Comparison of ENCODE assay signal across 9 mouse cellular contexts in genomic region chr4:63409317-63409907, GRCm38 (mm10). TPM values are rescaled to one million over a fixed set of nuclear protein-coding genes. Genes with fewer than 3 reads are reported as not detected.
DNase-seq lines count a peak whose midpoint lies in the region; ATAC-seq and TF ChIP-seq lines count a peak whose summit lies in the region.
"Had no signal": no experiment of that assay in that cellular context is flagged by ENCODE, and none has a peak within 500 bp of the region (broad histone marks: within the 10 kb centered on the region; RNA-seq: fewer than 3 reads in every experiment).

No protein-coding gene starts in this region.

- H3K9me3 ChIP-seq in embryonic facial prominence, embryonic 14.5 days (ENCODE audit: control insufficient read depth, low read length): no peaks in the 10 kb centered on the region
- no peaks in the 10 kb centered on the region for H3K9me3 ChIP-seq in hindbrain, embryonic 11.5 days (ENCODE audit: control insufficient read depth, low read length)

- no peak overlapping the region for H3K9ac ChIP-seq in liver, adult 2 months (ENCODE audit: low read depth, low read length)
- peak overlapping the region; percentile 54 for H3K9ac ChIP-seq in embryonic facial prominence, embryonic 14.5 days (ENCODE audit: low read depth, low read length)
- peak overlapping the region; percentile 58; the same call in 1 of the 2 replicates for H3K9ac ChIP-seq in hindbrain, embryonic 11.5 days (ENCODE audit: low read depth, low read length)

- H3K4me1 ChIP-seq in liver, adult 2 months (ENCODE audit: control insufficient read depth, insufficient read depth, low read length): no peaks in the 10 kb centered on the region
- peaks cover 23% of the 10 kb centered on the region for H3K4me1 ChIP-seq in embryonic facial prominence, embryonic 14.5 days (ENCODE audit: control insufficient read depth, insufficient read depth, low read length)
- peaks cover 11% of the 10 kb centered on the region for H3K4me1 ChIP-seq in hindbrain, embryonic 11.5 days (replicated peaks; ENCODE audit: control insufficient read depth, insufficient read depth, low read length)
- 0 out of 2 replicates have a peak, but pooled peaks cover 3% of the 10 kb centered on the region for H3K4me1 ChIP-seq in lung, adult 2 months (ENCODE audit: control insufficient read depth, insufficient read depth, low read length)
- peaks cover 10% of the 10 kb centered on the region; the same call in 1 of the 2 replicates for H3K4me1 ChIP-seq in small intestine, adult 2 months (ENCODE audit: control insufficient read depth, insufficient read depth, insufficient read length, low read length)

- peak overlapping the region; percentile 99 for H3K4me2 ChIP-seq in embryonic facial prominence, embryonic 14.5 days (ENCODE audit: low read depth, low read length)
- H3K4me2 ChIP-seq in hindbrain, embryonic 11.5 days (replicated peaks; ENCODE audit: low read depth, low read length): peak overlapping the region; percentile 91

- no peak for ATAC-seq in embryonic facial prominence, embryonic 14.5 days (ENCODE audit: low read depth)
- no peak for ATAC-seq in hindbrain, embryonic 11.5 days (ENCODE audit: low FRiP score)
- no peak for ATAC-seq in cerebellum, adult (ENCODE audit: insufficient number of reproducible peaks, low FRiP score, low TSS enrichment)

- H3K27ac ChIP-seq in liver, adult 2 months (replicated peaks; ENCODE audit: insufficient read depth, low read depth, low read length): no peak overlapping the region
- peak overlapping the region; percentile 49; the same call in 1 of the 2 replicates for H3K27ac ChIP-seq in embryonic facial prominence, embryonic 14.5 days (replicated peaks; ENCODE audit: low read depth, low read length)
- no peak overlapping the region for H3K27ac ChIP-seq in hindbrain, embryonic 11.5 days (ENCODE audit: low read depth, low read length)
- H3K27ac ChIP-seq in small intestine, adult 2 months (ENCODE audit: insufficient read depth, low read depth, low read length): peak overlapping the region; percentile 20; the same call in 1 of the 2 replicates

- no peak for TF ChIP-seq CTCF in liver, adult 2 months (IDR thresholded peaks at IDR 0.05; ENCODE audit: low read depth, low read length)
- no peak for TF ChIP-seq CTCF in lung, adult 2 months (IDR thresholded peaks at IDR 0.05; ENCODE audit: insufficient read depth, low read length)
- TF ChIP-seq CTCF in small intestine, adult 2 months (IDR thresholded peaks at IDR 0.05; ENCODE audit: extremely low read depth, insufficient read length, insufficient replicate concordance, low read depth, low read length): no peak

- DNase-seq in liver, adult 2 months (ENCODE audit: extremely low read depth, low read depth, low spot score): no peak
- no peak for DNase-seq in liver
- DNase-seq in embryonic facial prominence, embryonic 14.5 days (ENCODE audit: low spot score): peak; percentile 53
- peak; percentile 41 for DNase-seq in hindbrain, embryonic 11.5 days (ENCODE audit: low spot score)
- peak; percentile 43 for DNase-seq in lung, adult 2 months
- DNase-seq in right cerebral cortex, adult 18-20 months: no peak

- no peaks in the 10 kb centered on the region for H3K36me3 ChIP-seq in liver, adult 2 months (ENCODE audit: control insufficient read depth, insufficient read depth, low read length)
- no peaks in the 10 kb centered on the region for H3K36me3 ChIP-seq in embryonic facial prominence, embryonic 14.5 days (ENCODE audit: control insufficient read depth, insufficient read depth, low read length)
- no peaks in the 10 kb centered on the region for H3K36me3 ChIP-seq in hindbrain, embryonic 11.5 days (ENCODE audit: control insufficient read depth, insufficient read depth, low read length)
- no peaks in the 10 kb centered on the region for H3K36me3 ChIP-seq in small intestine, adult 2 months (ENCODE audit: control insufficient read depth, insufficient read depth, low read length)

- no peak for TF ChIP-seq POLR2A in liver, adult 2 months (IDR thresholded peaks at IDR 0.05; ENCODE audit: extremely low read depth, insufficient read depth, low read length)
- TF ChIP-seq POLR2A in lung, adult 2 months (IDR thresholded peaks at IDR 0.05; ENCODE audit: borderline replicate concordance, extremely low read depth, low read depth, low read length): peak; percentile 39; the same call in 1 of the 2 replicates
- no peak for TF ChIP-seq POLR2A in small intestine, adult 2 months (IDR thresholded peaks at IDR 0.05; ENCODE audit: low read depth, low read length)

- peak overlapping the region; percentile 57 for H3K4me3 ChIP-seq in liver, adult 2 months (ENCODE audit: insufficient read depth, low read depth, low read length)
- peak overlapping the region; percentile 57 for H3K4me3 ChIP-seq in embryonic facial prominence, embryonic 14.5 days (ENCODE audit: low read depth, low read length)
- H3K4me3 ChIP-seq in hindbrain, embryonic 11.5 days (ENCODE audit: low read depth, low read length): peak overlapping the region; percentile 66
- peak overlapping the region; percentile 67 for H3K4me3 ChIP-seq in lung, adult 2 months (replicated peaks; ENCODE audit: extremely low read depth, low read depth, low read length)
- H3K4me3 ChIP-seq in small intestine, adult 2 months (ENCODE audit: low read depth, low read length): peak overlapping the region; percentile 82

- no peaks in the 10 kb centered on the region for H3K79me2 ChIP-seq in liver, adult 2 months (ENCODE audit: control insufficient read depth, insufficient read depth, low read length)

- WGBS in liver, adult 2 months: 5% methylated on average over 18 of the region's 18 CpGs
- 2% methylated on average over 18 of the region's 18 CpGs for WGBS in embryonic facial prominence, embryonic 14.5 days
- WGBS in hindbrain, embryonic 11.5 days: 3% methylated on average over 18 of the region's 18 CpGs
- WGBS in lung, adult 2 months: under 1% methylated on average over 18 of the region's 18 CpGs
- WGBS in small intestine, adult 2 months: 5% methylated on average over 18 of the region's 18 CpGs

- H3K27me3 ChIP-seq in liver, adult 2 months (ENCODE audit: control insufficient read depth, insufficient read depth, low read length): no peaks in the 10 kb centered on the region
- no peaks in the 10 kb centered on the region for H3K27me3 ChIP-seq in embryonic facial prominence, embryonic 14.5 days (replicated peaks; ENCODE audit: control insufficient read depth, insufficient read depth, low read length)
- H3K27me3 ChIP-seq in hindbrain, embryonic 11.5 days (ENCODE audit: control insufficient read depth, insufficient read depth, low read length): no peaks in the 10 kb centered on the region
- no peaks in the 10 kb centered on the region for H3K27me3 ChIP-seq in small intestine, adult 2 months (ENCODE audit: control insufficient read depth, insufficient read depth, low read length)

RNA-seq across cellular contexts. Expression of gene Akna, which starts 6.3 kb away (rescaled TPM):
- 1.0 and 1.4 TPM in 2 replicates for total RNA-seq in liver, adult 2 months (2014; rRNA removed)
- polyA plus RNA-seq in liver, adult 2 months (2012; rRNA removed): 1.1 and 1.6 TPM in 2 replicates
- polyA plus RNA-seq in embryonic facial prominence, embryonic 14.5 days (2014; fragmentation: Nextera tagmentation; extraction: Ambion mirVana): 5.2 and 5.9 TPM in 2 replicates
- 5.7 and 6.1 TPM in 2 replicates for polyA plus RNA-seq in hindbrain, embryonic 11.5 days (2014; fragmentation: Nextera tagmentation; extraction: Ambion mirVana)
- 22.2 and 22.7 TPM in 2 replicates for polyA plus RNA-seq in lung, adult 2 months (2012; rRNA removed)
- 8.1 and 11.5 TPM in 2 replicates for polyA plus RNA-seq in small intestine, adult 2 months (2012; rRNA removed)

RNA-seq across cellular contexts. Expression of gene Orm2, which starts 47.2 kb away (rescaled TPM):
- 27.0 and 55.0 TPM in 2 replicates for total RNA-seq in liver, adult 2 months (2014; rRNA removed)
- 66.8 and 86.8 TPM in 2 replicates for polyA plus RNA-seq in liver, adult 2 months (2012; rRNA removed)
- not detected in 2 replicates for polyA plus RNA-seq in embryonic facial prominence, embryonic 14.5 days (2014; fragmentation: Nextera tagmentation; extraction: Ambion mirVana)
- not detected in 2 replicates for polyA plus RNA-seq in hindbrain, embryonic 11.5 days (2014; fragmentation: Nextera tagmentation; extraction: Ambion mirVana)
- polyA plus RNA-seq in lung, adult 2 months (2012; rRNA removed): 0.45 and 0.49 TPM in 2 replicates
- not detected in 2 replicates for polyA plus RNA-seq in small intestine, adult 2 months (2012; rRNA removed)
- total RNA-seq: neutrophil, adult 5-6 weeks had no signal

RNA-seq across cellular contexts. Expression of gene Orm3, which starts 53.5 kb away (rescaled TPM):
- total RNA-seq in liver, adult 2 months (2014; rRNA removed): 1.1 and 14.1 TPM in 2 replicates
- polyA plus RNA-seq in liver, adult 2 months (2012; rRNA removed): 7.3 and 11.4 TPM in 2 replicates
- polyA plus RNA-seq in embryonic facial prominence, embryonic 14.5 days (2014; fragmentation: Nextera tagmentation; extraction: Ambion mirVana): not detected in 2 replicates
- polyA plus RNA-seq in hindbrain, embryonic 11.5 days (2014; fragmentation: Nextera tagmentation; extraction: Ambion mirVana): not detected in 2 replicates
- 0.22 and 0.50 TPM in 2 replicates for polyA plus RNA-seq in lung, adult 2 months (2012; rRNA removed)
- not detected in 2 replicates for polyA plus RNA-seq in small intestine, adult 2 months (2012; rRNA removed)
- total RNA-seq: neutrophil, adult 5-6 weeks had no signal

Comparison
In these comparisons a context has a peak if more than half of its experiments do, and no peak if none do; other contexts are left out.
1. DNase-seq: peak in embryonic facial prominence, embryonic 14.5 days (single experiment), hindbrain, embryonic 11.5 days (single experiment) and lung, adult 2 months (single experiment); none in liver, adult 2 months (single experiment), liver (single experiment) and right cerebral cortex, adult 18-20 months (single experiment).
2. H3K27ac ChIP-seq: peak in embryonic facial prominence, embryonic 14.5 days (single experiment) and small intestine, adult 2 months (single experiment); none in liver, adult 2 months (single experiment) and hindbrain, embryonic 11.5 days (single experiment).
3. RNA of gene Orm2, which starts 47.2 kb away (polyA plus RNA-seq): 66.8 to 86.8 TPM in liver, adult 2 months; 0.45 to 0.49 TPM in lung, adult 2 months, not detected in embryonic facial prominence, embryonic 14.5 days, not detected in hindbrain, embryonic 11.5 days and not detected in small intestine, adult 2 months; every median in the first group is over 10 times any median in the second.
4. Peak in every context shown above with its lines, with median percentiles within 50 percentile points of each other: H3K4me3 ChIP-seq.